In genomic region chr2:156743248-156743647, GRCm38 (mm10) we compare ENCODE assay signal across 25 mouse cellular contexts. TPM values are rescaled to one million over a fixed set of nuclear protein-coding genes. Genes with fewer than 3 reads are reported as not detected.
A peak's percentile ranks its signal among the peaks of the same experiment; 100 is the strongest.
DNase-seq lines count a peak whose midpoint lies in the region; ATAC-seq and TF ChIP-seq lines count a peak whose summit lies in the region.
"Had no signal": no experiment of that assay in that cellular context is flagged by ENCODE, and none has a peak within 500 bp of the region (broad histone marks: within the 10 kb centered on the region; RNA-seq: fewer than 3 reads in every experiment).

No protein-coding gene starts in this region.

- TF ChIP-seq POLR2A in CH12.LX (IDR thresholded peaks at IDR 0.05; ENCODE audit: low read depth, low read length): no peak

- no peak overlapping the region for H3K4me2 ChIP-seq in forebrain, postnatal 0 days (ENCODE audit: low read depth)
- H3K4me2 ChIP-seq in forebrain, embryonic 16.5 days (ENCODE audit: low read length): no peak overlapping the region
- H3K4me2 ChIP-seq in liver, embryonic 11.5 days: no peak overlapping the region
- H3K4me2 ChIP-seq in liver, embryonic 12.5 days: no peak overlapping the region
- no peak overlapping the region for H3K4me2 ChIP-seq in CH12.LX (ENCODE audit: insufficient read depth, low read depth, poor library complexity, severe bottlenecking)
- no peak overlapping the region for H3K4me2 ChIP-seq in liver, embryonic 16.5 days (ENCODE audit: low read depth, low read length)
- H3K4me2 ChIP-seq: embryonic facial prominence, embryonic 13.5 days; forebrain, embryonic 12.5 days; forebrain, embryonic 15.5 days; hindbrain, embryonic 12.5 days; hindbrain, embryonic 15.5 days had no signal

- H3K4me3 ChIP-seq in forebrain, postnatal 0 days (ENCODE audit: low read depth, low read length): no peak overlapping the region
- no peak overlapping the region for H3K4me3 ChIP-seq in forebrain, embryonic 16.5 days (replicated peaks; ENCODE audit: low read length)
- no peak overlapping the region for H3K4me3 ChIP-seq in liver, embryonic 11.5 days (ENCODE audit: low read depth, low read length)
- H3K4me3 ChIP-seq in liver, embryonic 12.5 days: no peak overlapping the region
- H3K4me3 ChIP-seq in CH12.LX (replicated peaks in 1 of 3; ENCODE audit: low read depth in 2 of 3, low read length in 2 of 3, poor library complexity in 1 of 3): no peak overlapping the region
- H3K4me3 ChIP-seq in liver, embryonic 16.5 days (ENCODE audit: low read depth, low read length): no peak overlapping the region
- H3K4me3 ChIP-seq: embryonic facial prominence, embryonic 10.5 days; embryonic facial prominence, embryonic 13.5 days; erythroblast, embryonic 14.5 days; forebrain, embryonic 12.5 days; forebrain, embryonic 15.5 days; heart, adult 2 months; heart, embryonic 10.5 days; hindbrain, embryonic 12.5 days; hindbrain, embryonic 15.5 days had no signal

- 0 out of 2 replicates have a peak overlapping the region, but pooled peaks have one; percentile 3 for H3K9ac ChIP-seq in forebrain, postnatal 0 days
- no peak overlapping the region for H3K9ac ChIP-seq in forebrain, embryonic 16.5 days (replicated peaks; ENCODE audit: low read depth, low read length)
- no peak overlapping the region for H3K9ac ChIP-seq in liver, embryonic 11.5 days (ENCODE audit: low read depth, low read length)
- H3K9ac ChIP-seq in liver, embryonic 12.5 days: no peak overlapping the region
- H3K9ac ChIP-seq in CH12.LX (ENCODE audit: insufficient read depth, low read depth): no peak overlapping the region
- H3K9ac ChIP-seq in liver, embryonic 16.5 days (ENCODE audit: low read depth, low read length): no peak overlapping the region
- H3K9ac ChIP-seq: forebrain, embryonic 12.5 days; forebrain, embryonic 15.5 days; hindbrain, embryonic 12.5 days; hindbrain, embryonic 15.5 days had no signal

- no peaks in the 10 kb centered on the region for H3K9me3 ChIP-seq in forebrain, postnatal 0 days (ENCODE audit: low read length)
- H3K9me3 ChIP-seq in forebrain, embryonic 16.5 days (ENCODE audit: control insufficient read depth, low read length): no peaks in the 10 kb centered on the region
- H3K9me3 ChIP-seq in liver, embryonic 11.5 days (ENCODE audit: control insufficient read depth, low read length): no peaks in the 10 kb centered on the region
- no peaks in the 10 kb centered on the region for H3K9me3 ChIP-seq in liver, embryonic 12.5 days (replicated peaks)
- no peaks in the 10 kb centered on the region for H3K9me3 ChIP-seq in CH12.LX (replicated peaks; ENCODE audit: low read length)
- H3K9me3 ChIP-seq in liver, embryonic 16.5 days (replicated peaks; ENCODE audit: control insufficient read depth, low read length): no peaks in the 10 kb centered on the region
- H3K9me3 ChIP-seq: embryonic facial prominence, embryonic 10.5 days; embryonic facial prominence, embryonic 13.5 days; forebrain, embryonic 12.5 days; forebrain, embryonic 15.5 days; heart, embryonic 10.5 days; hindbrain, embryonic 12.5 days; hindbrain, embryonic 15.5 days had no signal

- TF ChIP-seq RAD21 in CH12.LX (IDR thresholded peaks at IDR 0.05; ENCODE audit: low read depth, low read length): no peak

- H3K4me1 ChIP-seq in forebrain, postnatal 0 days (ENCODE audit: insufficient read depth): no peaks in the 10 kb centered on the region
- H3K4me1 ChIP-seq in forebrain, embryonic 16.5 days (replicated peaks; ENCODE audit: control insufficient read depth, insufficient read depth, low read length): peaks cover 21% of the 10 kb centered on the region
- H3K4me1 ChIP-seq in liver, embryonic 11.5 days (replicated peaks; ENCODE audit: control insufficient read depth, insufficient read depth, low read length): peaks cover 14% of the 10 kb centered on the region
- peaks cover 51% of the 10 kb centered on the region for H3K4me1 ChIP-seq in liver, embryonic 12.5 days
- peaks cover 20 to 72% of the 10 kb centered on the region in 2 experiments for H3K4me1 ChIP-seq in CH12.LX (ENCODE audit: control insufficient read depth in 1 of 2, insufficient read depth in 2 of 2)
- no peaks in the 10 kb centered on the region; the same call in 1 of the 2 replicates for H3K4me1 ChIP-seq in liver, embryonic 16.5 days (ENCODE audit: control insufficient read depth, low read depth, low read length)

- in situ Hi-C loops in CH12.LX (cut with MboI; ENCODE audit: low pct_ligation_motif_present, low pct_unique_long_range_greater_than_20kb, low sequenced_read_pairs): no loop called here

- no peaks in the 10 kb centered on the region for H3K27me3 ChIP-seq in forebrain, postnatal 0 days (ENCODE audit: insufficient read depth, low read length)
- no peaks in the 10 kb centered on the region for H3K27me3 ChIP-seq in forebrain, embryonic 16.5 days (replicated peaks; ENCODE audit: control insufficient read depth, insufficient read depth, low read length)
- no peaks in the 10 kb centered on the region for H3K27me3 ChIP-seq in liver, embryonic 11.5 days (replicated peaks; ENCODE audit: control insufficient read depth, insufficient read depth, low read length)
- no peaks in the 10 kb centered on the region for H3K27me3 ChIP-seq in liver, embryonic 12.5 days (replicated peaks)
- H3K27me3 ChIP-seq in CH12.LX (replicated peaks): no peaks in the 10 kb centered on the region
- H3K27me3 ChIP-seq in liver, embryonic 16.5 days (ENCODE audit: control insufficient read depth, insufficient read depth, low read depth, low read length): no peaks in the 10 kb centered on the region
- H3K27me3 ChIP-seq: embryonic facial prominence, embryonic 13.5 days; forebrain, embryonic 12.5 days; forebrain, embryonic 15.5 days; hindbrain, embryonic 12.5 days; hindbrain, embryonic 15.5 days had no signal

- H3K36me3 ChIP-seq in forebrain, postnatal 0 days (ENCODE audit: insufficient read depth): peaks cover 33% of the 10 kb centered on the region
- H3K36me3 ChIP-seq in forebrain, embryonic 16.5 days (ENCODE audit: control insufficient read depth, insufficient read depth): 0 out of 2 replicates have a peak, but pooled peaks cover 4% of the 10 kb centered on the region
- 0 out of 2 replicates have a peak, but pooled peaks cover 2% of the 10 kb centered on the region for H3K36me3 ChIP-seq in liver, embryonic 11.5 days (ENCODE audit: control insufficient read depth, insufficient read depth, low read length)
- peaks cover 22% of the 10 kb centered on the region for H3K36me3 ChIP-seq in liver, embryonic 12.5 days
- peaks cover 5 to 66% of the 10 kb centered on the region in 2 experiments for H3K36me3 ChIP-seq in CH12.LX (replicated peaks in 1 of 2; ENCODE audit: control insufficient read depth in 1 of 2, insufficient read depth in 1 of 2, low read length in 1 of 2)
- H3K36me3 ChIP-seq in liver, embryonic 16.5 days (ENCODE audit: control insufficient read depth, insufficient read depth): no peaks in the 10 kb centered on the region

- dilution Hi-C loops in CH12.LX (cut with MboI; ENCODE audit: extremely low pct_ligation_motif_present, extremely low pct_unique_long_range_greater_than_20kb, low sequenced_read_pairs): no loop called here

- no peak for DNase-seq in forebrain, postnatal 0 days
- no peak for DNase-seq in liver, embryonic 11.5 days (ENCODE audit: low spot score)
- DNase-seq in CH12.LX (ENCODE audit: extremely low read depth): no peak
- no peak for DNase-seq in frontal cortex, postnatal 25 days (ENCODE audit: low spot score in 2 of 2)
- no peak for DNase-seq in adrenal gland, postnatal 4 days (ENCODE audit: low spot score in 2 of 2)
- DNase-seq: adrenal gland, adult 2 months; adrenal gland, postnatal 14 days; cerebellum, adult 11-12 months; cerebellum, adult 8-10 months; cerebellum, postnatal 10 days; cerebellum, postnatal 36 days; embryo, embryonic 11 days; gastrocnemius, postnatal 25 days; heart, adult 2 months had no signal

- no peaks in the 10 kb centered on the region for H3K79me2 ChIP-seq in CH12.LX (replicated peaks; ENCODE audit: control insufficient read depth, extremely low read depth, insufficient read depth, poor library complexity, severe bottlenecking)

- no peak for TF ChIP-seq CTCF in forebrain, postnatal 0 days (IDR thresholded peaks at IDR 0.05; ENCODE audit: low read depth)
- TF ChIP-seq CTCF in CH12.LX (conservative IDR thresholded peaks at IDR 0.05 in 1 of 2, IDR thresholded peaks at IDR 0.05 in 1 of 2; ENCODE audit: low read depth in 2 of 2, low read length in 2 of 2): no peak

- no peak overlapping the region for H3K27ac ChIP-seq in forebrain, postnatal 0 days (ENCODE audit: low read depth, low read length)
- H3K27ac ChIP-seq in forebrain, embryonic 16.5 days (ENCODE audit: low read length): no peak overlapping the region
- no peak overlapping the region for H3K27ac ChIP-seq in liver, embryonic 11.5 days (ENCODE audit: low read depth, low read length)
- no peak overlapping the region for H3K27ac ChIP-seq in liver, embryonic 12.5 days
- no peak overlapping the region for H3K27ac ChIP-seq in CH12.LX (ENCODE audit: insufficient read depth, low read depth)
- H3K27ac ChIP-seq in liver, embryonic 16.5 days (ENCODE audit: low read length): no peak overlapping the region
- H3K27ac ChIP-seq: forebrain, embryonic 12.5 days; forebrain, embryonic 15.5 days; heart, adult 2 months; hindbrain, embryonic 12.5 days; hindbrain, embryonic 15.5 days had no signal

- no peak for TF ChIP-seq EP300 in CH12.LX (IDR thresholded peaks at IDR 0.05; ENCODE audit: low read length)

- 81% methylated on average over 3 of the region's 3 CpGs for WGBS in forebrain, postnatal 0 days
- WGBS in forebrain, embryonic 16.5 days: 83% methylated on average over 3 of the region's 3 CpGs
- 53% methylated on average over 3 of the region's 3 CpGs for WGBS in liver, embryonic 11.5 days
- WGBS in liver, embryonic 12.5 days (ENCODE audit: insufficient replicate concordance): 35% methylated on average over 3 of the region's 3 CpGs
- WGBS in liver, embryonic 16.5 days (ENCODE audit: insufficient replicate concordance): 24% methylated on average over 3 of the region's 3 CpGs

- ATAC-seq in forebrain, postnatal 0 days: no peak
- no peak; the same call in 1 of the 2 replicates for ATAC-seq in forebrain, embryonic 16.5 days
- ATAC-seq in liver, embryonic 11.5 days (replicated peaks; ENCODE audit: low FRiP score): peak; percentile 44
- ATAC-seq in liver, embryonic 12.5 days: no peak
- peak; percentile 19; the same call in 1 of the 2 replicates for ATAC-seq in liver, embryonic 16.5 days (ENCODE audit: low read depth)
- ATAC-seq: forebrain, embryonic 15.5 days had no signal

RNA-seq across cellular contexts. Expression of gene Myl9, which starts 32.0 kb away (rescaled TPM):
- total RNA-seq in forebrain, postnatal 0 days (2014; rRNA removed): 24.4 and 34.3 TPM in 2 replicates
- 34.6 and 39.6 TPM in 2 replicates for polyA plus RNA-seq in forebrain, postnatal 0 days (2015; fragmentation: Nextera tagmentation; extraction: Ambion mirVana)
- 36.5 and 41.4 TPM in 2 replicates for polyA plus RNA-seq in forebrain, embryonic 16.5 days (2015; fragmentation: Nextera tagmentation; extraction: Ambion mirVana)
- polyA plus RNA-seq in liver, embryonic 11.5 days (2014; fragmentation: Nextera tagmentation; extraction: Ambion mirVana): 98.9 and 115 TPM in 2 replicates
- 70.5 and 76.1 TPM in 2 replicates for polyA plus RNA-seq in liver, embryonic 12.5 days (2016; fragmentation: Nextera tagmentation; extraction: Ambion mirVana)
- total RNA-seq in CH12.LX (2012; rRNA removed): not detected in 2 replicates
- total RNA-seq in CH12.LX (2014; rRNA removed): not detected in 2 replicates
- polyA plus RNA-seq in CH12.LX (2012; ENCODE audit: insufficient read length, low read depth): not detected in 2 replicates
- 43.0 and 56.1 TPM in 2 replicates for polyA plus RNA-seq in liver, embryonic 16.5 days (2015; fragmentation: Nextera tagmentation; extraction: Ambion mirVana)
- 10 to 100 TPM; 82.3 to 84.4 TPM for total RNA-seq in adrenal gland, postnatal 4 days (2021)

Comparison
In these comparisons a context has a peak if more than half of its experiments do, and no peak if none do; other contexts are left out.
1. ATAC-seq: peak in liver, embryonic 11.5 days (single experiment) and liver, embryonic 16.5 days (single experiment); none in forebrain, postnatal 0 days (single experiment), forebrain, embryonic 16.5 days (single experiment) and liver, embryonic 12.5 days (single experiment).
2. RNA of gene Myl9, which starts 32.0 kb away (polyA plus RNA-seq): 98.9 to 115 TPM in liver, embryonic 11.5 days, 70.5 to 76.1 TPM in liver, embryonic 12.5 days, 43.0 to 56.1 TPM in liver, embryonic 16.5 days, 36.5 to 41.4 TPM in forebrain, embryonic 16.5 days and 34.6 to 39.6 TPM in forebrain, postnatal 0 days; not detected in CH12.LX; every median in the first group is over 10 times any median in the second.